Mouse (Mus musculus): Measurements from ENCODE around the gene Atp6v1g1.

The Atp6v1g1 gene

DNA sequence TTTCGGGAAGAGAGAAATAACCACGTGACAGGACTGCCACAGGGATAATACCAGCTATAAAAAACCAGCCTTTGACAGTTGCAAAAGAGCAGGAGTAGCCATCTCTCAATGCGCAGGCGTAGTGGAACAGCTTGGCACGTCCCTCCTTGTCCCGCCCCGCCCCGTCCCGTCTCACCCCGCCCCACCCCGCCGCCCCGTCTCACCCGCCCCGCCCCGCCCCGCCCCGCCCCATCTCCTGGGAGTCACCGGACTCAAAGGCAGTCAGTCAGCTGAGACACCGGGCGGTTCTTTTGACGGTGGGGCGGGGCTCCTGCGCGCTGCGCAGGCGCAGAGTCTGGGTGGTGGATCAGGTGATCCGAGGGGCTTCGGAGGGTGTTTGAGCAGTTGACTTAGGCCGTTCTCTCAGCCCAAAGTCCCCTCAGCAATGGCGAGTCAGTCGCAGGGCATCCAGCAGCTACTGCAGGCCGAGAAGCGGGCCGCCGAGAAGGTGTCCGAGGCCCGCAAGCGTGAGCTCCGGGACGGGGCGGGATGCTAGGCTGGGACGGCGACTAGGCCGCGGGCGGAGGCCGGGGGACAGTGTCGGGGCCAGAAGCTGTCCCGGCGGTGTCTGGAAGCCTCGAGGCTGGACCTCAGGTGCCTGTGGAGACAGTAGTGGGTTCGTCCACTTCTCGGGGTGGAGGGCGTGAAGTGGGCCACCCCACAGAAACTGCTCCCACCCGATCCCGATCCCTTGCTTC is at the start of gene Atp6v1g1:
Gene Atp6v1g1, plus strand, starts transcription at position 279 of the 737 bp plus-strand sequence.
- DNase-seq (ENCODE audit: inconsistent age in 2 of 2, low spot score in 1 of 2): peak; percentile 98

DNA sequence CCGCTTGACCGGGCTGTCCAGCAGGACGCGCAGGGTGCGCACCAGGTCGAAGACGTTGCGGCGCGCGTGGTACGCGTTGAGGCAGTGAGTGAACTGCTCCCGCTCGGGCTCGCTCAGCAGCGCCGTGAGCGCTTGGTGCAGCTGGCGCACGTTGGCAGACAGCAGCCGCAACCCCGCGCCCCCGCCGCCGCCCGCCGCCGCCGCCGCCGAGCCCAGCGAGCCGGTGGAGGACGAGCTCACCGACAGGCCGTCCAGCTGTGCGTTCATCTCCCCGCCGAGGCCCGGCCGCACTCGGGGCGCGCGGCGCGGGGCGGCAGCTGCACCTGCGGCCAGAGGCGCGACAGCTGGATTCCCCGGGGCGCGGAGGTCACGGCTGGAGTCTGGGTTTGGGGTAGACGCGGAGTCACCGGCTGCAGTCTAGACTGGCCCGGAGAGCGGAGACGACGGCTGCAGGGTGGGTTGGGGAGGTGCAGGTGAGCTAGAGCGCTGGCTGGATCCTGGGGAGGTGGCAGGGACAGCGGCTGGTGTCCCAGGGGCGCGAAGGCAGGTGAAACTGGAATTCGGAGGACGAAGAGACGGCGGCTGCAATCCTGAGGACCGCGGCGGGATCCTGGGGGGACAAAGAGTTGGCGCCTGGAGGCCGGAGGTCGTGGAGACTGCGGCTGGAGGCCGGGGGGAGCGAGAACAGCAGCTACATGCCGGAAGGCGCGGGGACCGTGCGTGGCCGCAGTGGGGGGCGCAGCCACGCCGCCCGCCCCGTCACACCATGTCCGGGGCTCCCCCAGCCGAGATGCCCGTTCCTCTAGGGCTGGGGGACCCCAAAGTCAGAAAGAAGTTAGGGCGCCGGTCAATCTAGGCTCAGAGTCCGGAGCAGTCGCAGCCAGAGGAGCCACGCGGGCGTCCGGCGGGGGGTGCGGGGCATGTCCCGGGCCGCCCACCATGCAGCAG is 49.3 kb upstream of the Atp6v1g1 start:
- DNase-seq (ENCODE audit: inconsistent age in 2 of 2, low spot score in 1 of 2): peak; percentile 76 to 86

DNA sequence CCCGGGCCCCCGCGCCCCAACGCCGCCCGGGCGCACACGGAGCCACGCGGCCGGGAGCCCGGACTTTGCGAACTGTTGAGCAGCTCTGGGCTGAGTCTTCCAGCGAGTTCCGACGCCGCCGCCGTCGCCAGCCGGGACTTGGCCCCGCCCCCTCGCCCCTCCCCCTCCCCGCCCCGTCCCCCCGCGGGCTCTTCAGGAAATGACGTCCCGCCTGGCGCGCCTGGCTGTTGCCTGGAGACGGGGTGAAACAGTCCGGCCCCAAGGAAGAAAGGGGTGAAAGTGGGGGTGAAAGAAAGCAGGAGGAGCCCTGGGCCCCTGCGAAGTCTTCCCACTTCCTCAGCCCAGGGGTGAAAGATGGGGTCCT is 48.7 kb upstream of the Atp6v1g1 start, which contains the start of gene Whrn:
Gene Whrn, minus strand, starts transcription at position 77 of the 364 bp plus-strand sequence.
- DNase-seq (ENCODE audit: inconsistent age in 2 of 2, low spot score in 1 of 2): peak; percentile 85 to 93

DNA sequence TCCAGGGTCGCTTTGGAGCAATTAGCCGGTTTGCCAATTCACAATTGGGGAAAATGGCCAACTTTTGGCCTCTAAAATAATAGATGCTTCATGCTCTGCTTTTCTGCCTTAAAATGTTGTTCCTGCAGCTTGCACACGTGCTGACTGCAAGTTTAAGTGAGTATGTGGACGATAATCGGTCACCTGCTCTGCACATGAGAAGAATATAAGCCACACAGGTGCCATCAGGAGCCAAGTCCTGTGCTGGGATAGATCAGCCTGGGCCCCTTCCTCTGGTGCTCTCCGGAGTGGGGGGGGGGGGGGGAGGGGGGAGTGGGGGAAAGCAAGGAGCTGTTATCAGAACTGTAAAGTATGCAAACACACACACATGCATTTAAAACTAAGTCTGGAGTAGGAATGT is 48.3 kb upstream of the Atp6v1g1 start:
- no peak for DNase-seq (ENCODE audit: inconsistent age in 2 of 2, low spot score in 1 of 2)

DNA sequence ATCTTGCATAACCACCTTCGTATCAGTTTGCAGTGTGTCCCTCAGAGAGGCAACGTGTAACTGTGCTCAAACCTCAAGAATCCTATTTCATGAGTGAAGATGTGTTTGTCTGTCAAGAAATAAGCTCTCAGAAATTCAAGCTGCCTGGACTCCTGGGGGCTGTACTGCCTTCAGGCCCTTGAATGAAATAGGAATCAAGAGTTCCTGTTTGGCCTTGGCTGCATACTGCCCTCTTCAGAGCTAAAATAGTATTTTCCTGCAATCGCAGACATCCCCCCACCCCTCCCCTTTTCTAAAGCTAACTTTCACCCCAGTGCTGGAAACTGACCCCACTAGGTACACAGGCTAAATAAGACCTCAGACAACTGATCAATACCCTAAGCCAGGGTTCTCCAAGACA is 46.2 kb upstream of the Atp6v1g1 start:
- peak in 1 of 2 experiments; percentile 61 for DNase-seq (ENCODE audit: inconsistent age in 2 of 2, low spot score in 1 of 2)

DNA sequence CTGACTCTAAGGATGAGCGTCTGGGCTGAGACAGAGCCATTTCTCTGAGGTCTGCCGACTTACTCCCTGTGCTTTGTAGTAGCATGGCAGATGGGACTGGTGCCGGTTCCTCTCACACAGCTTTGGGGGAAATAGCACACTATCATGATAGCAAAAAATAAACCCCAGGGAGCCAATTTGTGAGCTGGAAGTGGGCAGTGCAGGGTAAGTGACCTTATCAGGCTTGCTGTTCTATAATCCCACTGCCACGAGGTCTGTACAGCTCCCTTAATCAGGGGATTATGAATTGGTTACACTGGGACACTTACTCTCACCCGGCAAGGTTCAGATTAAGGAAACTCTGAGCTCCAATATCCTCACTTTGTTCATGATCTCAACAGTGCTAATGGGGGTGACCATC is 43.5 kb upstream of the Atp6v1g1 start:
- DNase-seq (ENCODE audit: inconsistent age in 2 of 2, low spot score in 1 of 2): no peak

DNA sequence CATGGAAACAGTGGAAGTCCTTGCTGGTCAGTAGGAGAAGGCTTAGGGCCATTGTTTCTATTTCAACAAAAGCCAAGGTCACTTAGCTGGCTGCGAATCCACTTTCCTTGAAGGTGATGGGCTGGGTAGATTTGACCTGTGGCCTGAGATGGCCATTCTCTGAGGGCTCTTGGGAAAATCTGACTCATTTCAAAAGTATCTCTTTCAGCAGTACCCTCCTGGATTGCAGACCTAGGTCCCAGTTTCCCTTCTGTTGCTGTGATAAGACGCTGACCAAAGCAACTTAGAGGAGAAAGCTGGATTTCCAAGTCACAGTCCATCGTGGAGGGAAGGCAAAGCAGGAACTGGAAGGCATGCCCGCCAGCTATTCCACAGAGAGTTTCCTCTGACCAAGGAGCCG is 40.6 kb upstream of the Atp6v1g1 start:
- DNase-seq (ENCODE audit: inconsistent age in 2 of 2, low spot score in 1 of 2): peak in 1 of 2 experiments; percentile 43

DNA sequence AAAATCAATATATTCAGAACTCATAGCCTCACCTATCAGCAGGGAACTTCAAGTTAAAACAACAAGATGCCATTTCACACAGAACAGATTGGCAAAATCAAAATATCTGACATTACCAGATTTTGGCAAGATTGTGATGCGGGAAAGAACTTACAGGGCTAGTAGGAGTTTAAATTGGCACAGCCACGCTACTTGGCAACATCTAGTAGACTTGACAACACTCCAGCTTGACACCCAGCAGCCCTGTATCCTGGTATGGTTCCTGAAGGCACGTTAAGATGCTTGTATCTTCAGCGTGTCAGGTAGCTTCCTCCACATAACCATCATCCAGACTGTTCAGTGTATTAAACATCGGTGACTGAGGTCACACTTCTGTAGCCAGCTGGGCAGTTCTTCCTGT is 37.1 kb upstream of the Atp6v1g1 start:
- no peak for DNase-seq (ENCODE audit: inconsistent age in 2 of 2, low spot score in 1 of 2)

DNA sequence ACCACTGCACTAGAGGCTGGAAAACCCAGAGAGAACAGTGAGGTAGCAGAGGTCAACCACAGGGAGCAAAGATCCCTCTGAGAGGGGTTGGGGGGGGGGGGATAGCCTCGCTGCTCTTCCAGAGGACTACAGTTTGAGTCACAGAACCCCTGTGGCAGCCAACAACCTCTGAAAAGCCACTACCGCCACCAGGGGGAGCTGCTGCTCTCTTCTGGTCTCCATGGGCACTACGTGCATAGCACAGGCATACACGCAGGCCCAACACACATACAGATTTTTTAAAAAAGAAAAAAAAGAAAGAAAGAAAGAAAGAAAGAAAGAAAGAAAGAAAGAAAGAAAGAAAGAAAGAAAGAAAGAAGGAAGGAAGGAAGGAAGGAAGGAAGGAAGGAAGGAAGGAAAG is 36.3 kb upstream of the Atp6v1g1 start:
- peak; percentile 81 to 93 for DNase-seq (ENCODE audit: inconsistent age in 2 of 2, low spot score in 1 of 2)

DNA sequence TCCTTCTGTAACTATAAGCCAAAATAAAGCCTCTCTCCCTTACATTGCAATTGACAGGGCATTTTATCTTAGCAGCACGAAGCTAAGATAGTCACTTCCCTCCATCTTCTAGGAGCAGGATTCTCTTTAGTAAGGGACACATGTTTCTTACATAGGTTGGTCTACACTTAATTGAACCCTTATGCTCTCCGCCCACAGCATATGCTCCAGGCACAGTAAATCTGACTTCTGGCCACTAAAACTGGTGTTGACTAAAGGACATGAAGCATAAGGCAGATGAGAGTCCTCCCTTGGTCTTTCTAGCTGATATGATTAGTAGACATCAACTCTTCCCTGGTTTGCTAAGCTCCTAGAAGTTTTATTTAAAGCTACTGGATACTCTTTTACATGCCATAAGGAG is 31.7 kb upstream of the Atp6v1g1 start:
- DNase-seq (ENCODE audit: inconsistent age in 2 of 2, low spot score in 1 of 2): no peak

DNA sequence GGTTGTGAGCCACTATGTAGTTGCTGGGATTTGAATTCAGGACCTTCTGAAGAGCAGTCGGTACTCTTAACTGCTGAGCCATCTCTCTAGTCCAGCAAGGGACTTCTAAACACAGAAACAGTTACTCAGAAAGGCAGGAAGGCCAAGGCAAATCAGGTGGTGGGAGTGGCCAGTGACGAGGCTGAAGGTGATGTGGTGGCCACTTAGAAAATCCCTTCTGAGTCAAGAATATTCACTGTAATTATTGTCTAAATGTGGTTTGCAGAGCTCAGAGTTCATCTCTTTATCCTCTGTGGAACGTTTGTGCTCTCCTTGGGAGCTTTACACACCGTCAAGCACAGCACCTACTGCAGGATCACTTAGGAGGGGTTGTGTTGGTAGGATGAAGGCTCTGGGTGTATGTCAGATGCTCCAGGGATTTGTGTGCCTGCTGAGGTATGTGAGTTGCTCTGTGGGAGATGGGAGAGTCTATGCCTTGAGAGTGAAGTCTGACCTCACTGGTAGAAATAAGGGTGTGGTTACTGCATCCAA is 30.1 kb upstream of the Atp6v1g1 start:
- DNase-seq (ENCODE audit: inconsistent age in 2 of 2, low spot score in 1 of 2): no peak

DNA sequence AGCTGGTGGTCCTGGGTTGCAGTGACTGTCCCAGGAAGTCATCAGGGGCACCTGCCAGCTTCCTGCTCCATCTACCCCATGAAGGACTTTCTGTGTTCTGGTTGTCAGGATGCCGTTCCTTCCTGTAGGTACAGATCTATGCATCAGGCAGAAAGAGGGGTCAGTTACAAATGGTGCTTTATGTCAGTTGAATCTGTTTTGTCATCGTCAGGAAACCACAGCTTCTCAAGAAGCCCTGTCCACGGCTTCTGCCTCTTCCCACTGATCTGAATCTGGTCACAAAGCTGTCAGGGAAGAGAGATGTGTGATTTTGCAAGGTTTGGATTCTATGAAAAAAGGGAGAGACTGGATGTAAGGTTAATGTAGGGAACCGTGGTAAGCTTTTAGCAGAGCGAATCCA is 29.6 kb upstream of the Atp6v1g1 start:
- no peak for DNase-seq (ENCODE audit: inconsistent age in 2 of 2, low spot score in 1 of 2)

DNA sequence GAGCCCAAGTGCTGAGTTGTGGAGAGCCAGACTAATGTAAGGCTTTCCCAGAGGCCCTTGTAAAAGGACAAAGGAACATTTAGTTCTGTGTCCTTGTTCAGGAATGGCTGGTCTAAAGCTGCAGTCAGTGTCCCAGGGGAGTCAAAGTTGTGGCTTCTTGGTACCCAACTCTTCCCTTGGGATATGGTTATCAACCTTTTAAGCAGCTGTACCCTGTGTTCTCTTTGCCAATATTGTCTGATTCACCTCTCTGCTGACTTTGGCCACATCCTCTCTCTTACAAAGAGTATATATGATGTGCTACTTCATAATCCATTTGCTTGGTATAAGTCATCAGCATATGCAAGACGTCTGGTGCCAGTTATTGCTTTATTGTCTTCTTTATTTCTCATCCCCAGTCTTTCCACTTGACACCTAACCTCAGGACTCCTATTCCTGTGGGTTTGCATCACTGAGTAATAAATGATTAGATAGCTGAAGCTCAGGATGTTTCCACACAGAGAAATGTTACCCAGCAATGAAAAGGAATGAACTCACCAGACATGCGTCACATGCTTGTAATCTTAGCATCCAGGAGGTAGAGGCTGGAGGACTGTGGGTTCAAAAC is 22.7 kb upstream of the Atp6v1g1 start:
- no peak for DNase-seq (ENCODE audit: inconsistent age in 2 of 2, low spot score in 1 of 2)

DNA sequence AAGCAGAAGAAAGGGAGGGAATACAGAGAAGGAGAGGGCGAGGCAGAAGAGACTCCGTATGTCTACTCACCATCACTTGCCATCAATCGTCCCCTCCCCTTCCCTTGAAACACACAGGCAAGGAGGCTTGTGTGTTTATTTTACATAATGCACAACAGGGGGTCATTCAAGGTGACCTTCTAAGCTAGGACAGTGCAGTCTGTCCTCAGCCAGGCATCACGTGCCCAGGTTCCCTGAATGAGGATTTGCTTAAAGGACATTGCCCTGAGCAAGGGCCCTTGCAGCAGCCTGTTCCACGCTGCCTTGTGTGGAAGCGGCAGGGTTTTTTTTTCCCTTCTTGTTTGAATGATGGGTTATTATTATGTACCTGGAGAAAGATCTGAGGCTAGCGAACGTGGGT is 19.1 kb upstream of the Atp6v1g1 start:
- DNase-seq (ENCODE audit: inconsistent age in 2 of 2, low spot score in 1 of 2): no peak

DNA sequence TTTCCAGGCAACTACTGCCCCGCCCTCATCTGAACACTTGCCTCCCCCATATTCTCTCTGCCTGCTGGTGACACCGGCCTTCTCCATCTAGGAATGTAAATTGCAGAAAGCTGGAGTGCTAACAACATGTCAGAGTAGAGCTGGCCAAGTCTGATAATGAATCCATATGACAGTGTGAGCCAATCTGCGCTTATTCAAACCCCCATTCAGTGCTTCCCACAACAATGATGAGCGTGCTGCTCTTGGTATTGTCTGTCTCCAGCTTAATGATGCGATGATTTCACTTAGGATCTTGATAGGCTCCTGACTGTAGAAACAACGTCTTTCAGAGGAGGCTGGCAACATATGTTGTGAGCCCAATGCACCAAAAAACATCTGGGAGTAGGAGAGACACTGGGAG is 15.6 kb upstream of the Atp6v1g1 start:
- no peak for DNase-seq (ENCODE audit: inconsistent age in 2 of 2, low spot score in 1 of 2)

DNA sequence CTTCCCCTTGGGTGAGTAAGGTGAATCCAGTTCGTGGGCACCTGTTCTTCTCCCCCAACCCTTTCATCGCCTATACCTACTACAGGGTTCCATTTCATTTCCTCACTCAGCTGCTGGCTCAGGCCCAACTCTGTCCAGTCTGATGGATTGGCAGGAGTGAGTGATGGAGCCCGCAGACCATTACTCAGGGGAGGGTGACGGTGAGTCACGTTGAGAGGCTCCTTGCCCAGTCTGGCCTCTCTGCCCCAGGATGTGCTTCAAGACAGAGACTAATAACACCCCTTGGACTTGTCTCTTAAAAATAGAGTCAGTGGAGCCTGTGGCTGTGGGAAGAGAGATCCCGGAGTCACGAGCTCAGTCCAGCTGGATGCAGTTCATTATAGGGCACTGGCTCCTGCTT is 14.2 kb upstream of the Atp6v1g1 start:
- DNase-seq (ENCODE audit: inconsistent age in 2 of 2, low spot score in 1 of 2): peak; percentile 66 to 73

DNA sequence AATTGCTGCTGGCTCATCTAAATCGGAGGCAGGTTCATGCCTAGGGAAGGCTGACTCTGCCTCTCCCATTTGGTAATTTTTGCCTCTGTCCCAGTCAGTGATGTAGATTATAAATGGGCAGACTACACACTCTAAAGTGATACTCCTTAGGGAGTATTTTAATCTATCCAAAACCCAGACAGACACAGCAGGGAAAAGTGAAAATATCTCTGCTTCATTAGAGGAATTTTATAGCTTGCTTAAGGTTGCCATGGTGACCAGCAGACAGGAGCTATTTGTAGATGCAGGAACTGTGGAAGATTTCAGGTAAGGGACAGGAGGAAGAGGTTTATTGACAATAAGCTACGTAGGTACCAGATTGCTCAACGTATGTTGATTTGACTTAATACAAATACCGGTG is 7.0 kb upstream of the Atp6v1g1 start:
- no peak for DNase-seq (ENCODE audit: inconsistent age in 2 of 2, low spot score in 1 of 2)

DNA sequence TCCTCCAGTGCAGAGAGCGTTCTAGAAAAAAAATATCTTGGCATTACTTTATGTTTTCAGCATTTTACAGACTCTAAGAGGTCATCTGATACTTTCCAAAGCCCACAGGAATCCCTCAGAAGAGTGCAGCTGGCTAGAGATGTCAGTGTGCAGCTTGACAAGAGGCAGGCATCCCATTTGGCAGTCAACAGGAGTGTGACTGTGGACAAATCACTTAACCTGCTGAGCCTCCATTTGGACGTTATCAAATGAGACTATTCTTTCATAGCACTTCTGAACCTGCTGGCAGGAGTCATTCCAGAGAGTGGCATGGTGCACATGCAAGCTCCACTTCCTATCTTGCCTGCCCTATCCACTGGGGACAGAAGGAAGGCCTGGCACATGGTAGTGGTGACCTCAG is 2.4 kb upstream of the Atp6v1g1 start:
- DNase-seq (ENCODE audit: inconsistent age in 2 of 2, low spot score in 1 of 2): peak in 1 of 2 experiments; percentile 40

DNA sequence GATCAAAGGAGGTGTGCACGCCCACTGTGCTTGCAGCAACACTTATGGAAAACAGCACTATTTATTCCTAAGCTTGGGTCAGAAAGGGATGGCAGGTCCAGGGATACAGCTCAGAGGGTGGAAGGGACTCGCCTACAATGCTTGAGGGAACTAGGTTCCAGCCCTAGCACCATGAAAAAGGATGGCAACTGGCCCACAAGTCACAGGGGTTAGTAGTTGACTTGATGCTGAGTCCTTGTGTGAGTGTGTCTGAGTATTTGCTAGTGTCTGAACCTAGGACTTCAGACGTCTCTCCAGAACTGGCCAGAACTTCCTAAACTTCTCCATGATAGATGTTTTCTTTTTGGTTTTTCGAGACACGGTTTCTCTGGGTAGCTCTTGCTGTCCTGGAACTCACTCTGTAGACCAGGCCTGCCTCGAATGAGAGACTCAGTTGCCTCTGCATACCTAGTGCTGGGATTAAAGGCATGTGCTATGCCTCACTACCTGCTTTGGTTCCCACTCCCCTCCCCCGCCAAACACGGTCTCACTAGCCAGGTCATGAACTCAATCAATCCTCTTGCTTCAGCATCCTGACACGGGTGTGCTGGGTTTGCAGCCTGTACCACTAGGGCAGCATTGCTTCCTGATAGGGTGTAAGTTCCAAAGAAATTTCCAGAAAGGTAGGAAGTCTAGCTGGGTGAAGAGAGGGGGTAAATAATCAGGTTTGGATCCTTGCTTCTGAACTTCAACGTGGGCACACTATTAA is 652 bp upstream of the Atp6v1g1 start:
- peak in 1 of 2 experiments; percentile 59 for DNase-seq (ENCODE audit: inconsistent age in 2 of 2, low spot score in 1 of 2)

DNA sequence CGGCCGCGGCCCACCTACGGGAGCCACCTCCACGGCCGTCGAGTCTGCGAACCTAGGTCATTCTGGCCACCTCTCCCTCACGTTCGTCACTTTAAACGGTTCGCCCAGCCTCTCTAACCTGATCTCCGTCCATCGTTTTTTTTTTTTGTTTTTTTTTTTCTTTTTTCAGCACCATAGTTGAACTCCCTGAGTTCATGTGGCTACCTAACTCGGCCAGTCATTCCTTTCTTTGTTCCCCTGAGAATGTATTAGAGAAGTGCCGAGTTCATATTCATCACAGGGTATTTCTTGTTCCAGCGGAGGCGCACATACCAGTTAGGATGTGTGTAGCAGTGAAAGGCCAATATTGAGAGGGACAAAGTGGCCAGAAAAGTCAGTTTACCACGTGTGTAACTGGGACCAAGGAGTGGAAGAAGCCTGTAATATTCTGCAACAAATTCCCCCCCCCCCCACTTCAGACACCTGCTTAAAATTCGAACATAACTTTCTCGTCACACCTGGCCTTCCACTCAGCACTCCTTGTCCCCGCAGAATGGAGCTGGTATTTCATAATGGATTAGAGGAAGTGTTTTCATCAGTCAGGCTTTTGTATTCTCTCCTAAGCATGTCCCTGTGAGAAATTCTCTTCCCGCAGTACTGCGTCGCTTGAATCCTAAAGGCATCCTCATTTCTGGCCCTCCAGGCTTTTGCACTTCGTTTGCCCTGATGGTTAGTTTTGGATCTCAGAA is 823 bp downstream of the Atp6v1g1 start:
- peak in 1 of 2 experiments; percentile 61 for DNase-seq (ENCODE audit: inconsistent age in 2 of 2, low spot score in 1 of 2)
